Mouse (Mus musculus): ENCODE measurements at regions not wholly inside any gene's neighbourhood (a gene's known extent, or its start where the extent isn't known, plus 50 kb on each side); places are given as distances from the start of the nearest gene placed in this dataset.

DNA sequence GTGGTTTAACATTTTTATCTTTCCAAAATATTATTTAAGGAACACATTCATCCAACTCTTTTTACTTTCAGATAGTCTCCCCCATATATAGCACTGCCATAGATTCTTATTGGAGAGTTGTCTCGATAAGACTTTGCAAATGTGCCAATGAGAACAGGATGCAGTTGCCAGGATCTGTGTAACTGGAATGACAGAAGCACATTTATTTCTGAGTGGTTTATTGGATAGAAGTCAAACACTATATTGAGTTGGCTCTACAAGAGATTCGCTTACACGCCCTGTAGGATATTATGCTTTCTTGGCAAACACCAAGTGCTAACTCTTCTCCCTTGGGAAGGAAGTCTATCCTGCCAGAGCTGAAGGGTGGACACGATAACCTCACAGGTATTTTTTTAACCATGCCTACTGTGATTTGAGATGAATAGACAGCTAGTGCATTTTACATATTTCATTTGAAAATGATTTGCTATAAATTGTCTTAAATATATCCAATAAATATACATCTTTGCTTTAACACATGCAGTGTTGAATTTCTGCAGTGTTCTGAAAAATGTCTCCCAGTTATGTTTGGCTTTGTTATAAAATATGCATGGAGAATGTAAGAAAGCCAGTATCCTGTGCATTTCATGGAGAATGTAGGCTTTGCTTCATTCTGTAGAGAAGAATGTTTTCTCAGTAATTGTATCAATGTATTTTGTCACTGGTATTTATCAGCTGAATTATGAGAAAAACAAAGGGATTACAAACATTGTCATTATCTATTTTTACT, 705.8 kb downstream of the Fat4 start:
- TF ChIP-seq TCF12 (IDR thresholded peaks at IDR 0.05; ENCODE audit: low read depth, low read length) (no peak), ETS1 (conservative IDR thresholded peaks at IDR 0.05; ENCODE audit: low read depth, low read length) (no peak), CTCF (conservative IDR thresholded peaks at IDR 0.05 in 1 of 2, IDR thresholded peaks at IDR 0.05 in 1 of 2; ENCODE audit: low read depth in 2 of 2, low read length in 2 of 2) (no peak), POLR2A (IDR thresholded peaks at IDR 0.05; ENCODE audit: low read depth, low read length) (no peak), ZKSCAN1 (IDR thresholded peaks at IDR 0.05; ENCODE audit: borderline replicate concordance, low read depth, low read length) (no peak), POLR2AphosphoS2 (IDR thresholded peaks at IDR 0.05; ENCODE audit: low read depth, low read length) (no peak), JUND (conservative IDR thresholded peaks at IDR 0.05; ENCODE audit: low read depth, low read length) (no peak), SMC3 (IDR thresholded peaks at IDR 0.05; ENCODE audit: low read depth, low read length) (no peak), EP300 (IDR thresholded peaks at IDR 0.05; ENCODE audit: low read length) (no peak), GABPA (IDR thresholded peaks at IDR 0.05; ENCODE audit: insufficient replicate concordance, low read depth, low read length) (no peak), MAX (IDR thresholded peaks at IDR 0.05; ENCODE audit: low read length) (no peak), E2F4 (IDR thresholded peaks at IDR 0.05; ENCODE audit: insufficient replicate concordance, low read depth, low read length) (no peak), MEF2A (IDR thresholded peaks at IDR 0.05; ENCODE audit: borderline replicate concordance, low read depth, low read length) (no peak)
